Mouse (Mus musculus): Measurements from ENCODE around the gene Epha8.

Epha8 gene

DNA sequence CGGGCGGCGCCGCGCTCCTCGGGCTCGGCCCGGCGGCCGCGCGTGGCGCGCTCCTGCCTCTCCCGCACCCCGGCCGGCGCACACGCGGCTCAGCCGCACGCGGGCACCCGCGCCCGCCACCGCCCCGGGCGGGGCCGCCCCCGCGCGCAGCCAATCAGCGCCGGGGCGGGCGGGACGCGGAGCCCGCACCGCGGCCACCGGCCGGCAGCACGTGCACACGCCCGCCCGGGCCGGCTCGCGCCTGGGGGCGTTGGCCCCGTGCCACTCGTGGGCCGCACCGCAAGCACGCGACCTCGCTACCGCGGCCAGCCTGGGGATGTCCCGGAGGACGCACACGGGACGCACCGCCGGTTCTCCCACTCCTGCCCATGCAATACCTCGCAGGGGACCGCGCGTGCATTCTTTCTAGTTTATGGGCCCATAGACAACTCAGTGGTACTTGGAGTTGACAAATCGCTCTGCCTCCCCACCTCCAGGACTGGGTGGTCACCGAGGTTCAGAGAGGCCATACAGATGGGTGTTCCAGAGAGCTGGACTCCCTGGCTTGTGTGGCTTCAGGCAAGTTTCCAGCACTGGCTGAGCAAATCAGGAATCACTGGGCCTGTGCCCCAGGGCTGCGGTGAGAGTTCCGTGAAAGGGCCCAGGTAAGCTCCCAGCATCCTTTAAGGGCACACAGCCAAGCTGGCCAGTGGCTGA, at the start of gene Epha8:
Gene Epha8 (minus strand): TSS at position 66 of the 696 bp plus-strand sequence.
- peak; percentile 44 to 77 for DNase-seq

DNA sequence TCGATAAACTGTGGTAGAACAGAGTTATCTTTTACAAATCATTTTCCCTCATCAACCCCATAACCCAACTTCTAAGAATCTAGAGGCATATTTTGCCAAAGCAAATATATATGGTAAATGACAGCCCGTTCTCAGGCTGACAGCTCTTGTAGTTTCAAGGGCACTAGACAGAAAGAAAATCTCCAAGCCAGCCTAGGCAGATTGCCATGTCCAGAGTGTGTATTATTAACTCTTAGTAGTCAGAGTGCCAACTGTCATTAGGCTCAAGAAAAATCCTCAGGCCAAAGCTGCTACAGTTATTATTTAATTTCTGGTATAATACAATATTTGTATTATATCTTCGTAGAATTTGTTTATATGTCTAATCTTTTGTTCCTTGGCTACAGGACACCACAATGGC, 45.2 kb upstream of the Epha8 start:
- no peak for DNase-seq

DNA sequence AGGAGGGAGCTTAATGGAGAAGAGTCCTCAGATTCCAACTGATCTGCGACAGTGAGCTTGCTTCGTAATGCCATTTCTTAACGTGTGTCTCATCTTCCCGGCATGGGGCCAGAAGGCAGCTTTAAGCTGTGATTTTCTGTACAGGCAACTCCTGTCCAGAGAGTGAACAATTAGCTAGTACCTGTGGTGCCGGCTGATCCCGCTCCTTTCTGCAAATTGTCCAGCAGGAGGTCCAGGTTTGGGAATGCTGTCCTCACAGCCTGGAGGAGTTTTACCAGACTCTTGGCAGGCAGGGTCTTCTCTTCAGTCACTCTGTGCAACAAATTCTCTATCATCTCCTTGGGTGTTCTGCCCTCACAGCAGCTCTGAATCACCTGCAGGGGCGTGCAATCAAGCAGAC, 44.4 kb upstream of the Epha8 start:
- DNase-seq: no peak

DNA sequence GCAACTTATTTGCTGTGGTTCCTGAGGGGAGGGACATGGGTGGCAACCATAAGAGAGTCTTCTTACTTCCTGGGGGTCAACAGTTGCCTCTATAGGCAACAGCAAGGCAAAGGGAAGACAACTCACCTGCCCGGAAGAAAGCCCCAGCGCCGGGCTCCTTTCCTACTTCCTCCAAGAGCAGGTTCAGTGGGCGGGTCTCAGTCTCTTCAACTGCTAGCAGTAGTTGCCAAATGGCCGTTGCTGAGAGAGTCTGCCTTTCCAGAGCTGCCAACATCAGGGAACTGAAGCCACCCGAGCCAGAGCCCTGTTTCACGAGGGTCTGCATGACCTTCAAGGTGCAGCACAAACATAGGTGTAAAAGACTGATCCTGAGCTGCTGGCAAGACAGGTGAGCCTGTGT, 41.8 kb upstream of the Epha8 start:
- no peak for DNase-seq

DNA sequence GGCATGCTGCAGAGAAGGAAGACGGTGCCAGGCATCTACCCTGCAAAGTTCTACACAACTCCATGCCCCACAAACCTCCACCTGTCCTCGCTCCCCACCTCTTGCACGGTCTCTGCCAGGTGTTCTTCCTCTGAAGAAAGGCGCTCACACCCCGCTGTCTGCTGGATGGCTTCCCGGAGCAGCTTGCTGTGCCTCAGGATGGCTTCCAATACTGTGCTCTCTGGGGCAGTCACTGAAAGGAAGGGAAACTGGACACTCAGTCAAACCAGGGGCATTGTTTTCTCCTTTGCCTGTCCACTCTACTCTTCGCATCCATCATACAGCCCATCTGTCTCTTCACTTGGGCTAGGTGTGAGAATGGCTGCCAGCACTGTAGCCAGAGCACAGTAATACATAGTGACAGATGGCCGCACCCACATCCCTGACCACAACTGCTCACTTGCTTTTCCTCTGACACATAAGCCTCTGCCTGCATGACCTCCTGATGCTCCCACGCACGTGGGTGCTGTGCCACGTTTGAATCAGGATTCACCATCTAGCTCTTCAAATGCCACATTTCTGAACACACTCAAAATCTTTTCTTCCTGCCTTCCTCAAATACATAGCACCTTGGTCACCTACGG, 41.2 kb upstream of the Epha8 start:
- DNase-seq: peak; percentile 84

DNA sequence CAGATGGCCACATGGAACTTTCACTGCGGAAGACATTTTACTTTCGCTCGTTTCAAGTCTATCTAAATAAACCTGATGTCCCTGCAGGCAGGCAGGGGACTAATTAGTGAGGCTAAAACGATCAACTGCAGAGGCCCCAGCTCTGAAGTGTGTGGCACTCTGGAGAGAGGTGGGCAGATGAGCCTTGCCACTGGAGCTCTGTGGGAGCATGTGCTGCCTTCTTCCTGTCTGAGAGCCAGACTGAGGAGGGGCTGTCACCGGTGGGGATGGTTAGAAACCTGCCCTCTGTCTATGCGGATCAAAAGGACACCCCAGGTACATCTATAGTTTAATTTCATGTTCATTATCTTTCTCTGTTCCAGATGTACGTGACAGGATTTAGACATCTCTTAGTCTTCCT, 40.3 kb upstream of the Epha8 start:
- DNase-seq: no peak

DNA sequence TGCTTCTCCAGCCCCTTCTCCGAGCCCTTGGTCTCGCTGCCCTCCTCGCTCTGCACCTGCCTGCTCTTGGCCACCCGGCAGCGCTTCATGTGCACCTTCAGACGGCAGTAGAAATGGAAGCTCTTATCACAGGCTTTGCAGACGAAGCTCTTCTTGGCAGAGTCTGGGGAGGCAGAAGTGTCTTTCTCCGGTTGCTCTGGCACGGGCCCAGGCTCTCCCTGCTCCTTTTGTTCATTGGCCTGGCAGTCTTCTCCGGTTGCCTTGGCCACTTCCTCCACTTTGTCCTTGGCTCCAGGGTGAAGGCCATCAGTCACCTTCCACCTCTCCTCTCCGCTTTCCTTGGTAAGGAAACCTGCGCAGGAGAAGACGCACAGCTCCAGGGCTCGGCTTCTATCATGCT, 38.7 kb upstream of the Epha8 start:
- peak; percentile 71 to 72 for DNase-seq

DNA sequence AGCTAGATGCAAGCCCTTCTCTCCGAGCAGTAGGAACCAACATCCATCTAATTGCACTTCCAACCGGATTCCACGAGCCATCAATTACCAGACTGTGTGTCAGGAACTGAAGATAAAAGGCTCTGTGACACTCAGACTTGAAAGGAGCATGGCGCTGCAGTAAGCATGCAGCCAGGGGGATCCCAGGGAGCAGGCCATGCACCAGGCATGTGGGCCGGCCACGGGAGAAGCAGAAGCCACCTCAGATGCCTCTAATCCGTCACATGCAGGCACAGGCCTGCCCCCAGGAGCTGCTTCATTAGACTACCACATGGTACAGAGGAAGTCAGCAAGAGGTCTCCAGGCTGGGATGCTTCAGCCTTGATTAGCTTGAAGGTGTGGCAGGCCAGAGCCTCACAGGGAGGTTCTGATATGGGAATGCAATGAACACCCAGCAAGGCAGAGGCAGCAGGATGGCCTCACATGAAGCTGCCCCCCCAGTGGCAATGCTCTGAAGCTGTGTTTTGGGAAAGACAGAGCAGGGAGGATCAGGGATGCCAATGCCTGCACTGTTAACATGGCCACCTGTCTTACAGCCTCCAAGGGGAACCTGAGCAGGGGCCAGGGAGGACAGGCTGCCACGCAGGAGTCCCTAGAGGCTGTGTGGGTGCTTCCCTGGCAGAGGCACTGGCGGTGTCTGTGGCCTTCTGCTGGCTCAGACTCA, 25.5 kb upstream of the Epha8 start:
- DNase-seq: no peak

DNA sequence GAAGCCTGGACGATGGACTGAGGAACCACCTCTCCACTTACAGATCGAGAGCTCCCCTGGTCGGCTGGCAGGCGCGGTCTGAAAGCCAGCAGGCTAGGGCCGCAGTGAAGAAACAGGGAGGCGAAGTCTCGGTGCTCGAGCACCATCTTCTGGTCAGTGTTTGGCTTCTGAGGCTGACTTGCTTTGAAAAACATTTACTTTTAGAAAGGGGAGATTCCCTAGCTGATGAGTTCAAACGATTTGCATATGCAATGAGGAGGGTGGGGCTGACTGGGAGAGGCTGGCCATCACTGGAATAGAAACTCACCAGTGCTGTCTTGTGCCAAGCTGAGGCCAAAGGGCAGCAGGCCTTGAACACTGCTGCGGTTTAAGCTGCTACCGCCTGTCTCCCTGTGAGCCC, 24.7 kb upstream of the Epha8 start:
- DNase-seq: peak; percentile 74 to 77

DNA sequence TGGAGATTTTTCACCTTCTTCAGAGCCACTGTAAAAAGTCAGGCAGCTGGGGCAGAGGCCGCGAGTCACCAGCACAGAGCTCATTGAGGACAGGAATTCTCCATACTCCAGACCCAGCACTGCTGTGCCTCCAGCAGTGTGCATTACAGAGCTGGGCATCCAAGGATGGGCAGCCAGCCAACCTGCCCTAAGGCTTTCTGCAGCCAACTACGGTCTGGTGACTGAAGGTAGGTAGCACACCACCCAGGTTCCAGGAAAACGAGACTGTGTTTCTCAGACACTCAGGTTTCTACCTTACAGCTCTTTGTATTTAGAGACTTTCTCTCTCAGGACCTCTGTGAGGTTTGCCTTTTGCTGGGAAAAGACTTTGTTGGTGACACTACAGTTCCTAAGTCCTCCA, 24.3 kb upstream of the Epha8 start:
- peak; percentile 37 to 57 for DNase-seq

DNA sequence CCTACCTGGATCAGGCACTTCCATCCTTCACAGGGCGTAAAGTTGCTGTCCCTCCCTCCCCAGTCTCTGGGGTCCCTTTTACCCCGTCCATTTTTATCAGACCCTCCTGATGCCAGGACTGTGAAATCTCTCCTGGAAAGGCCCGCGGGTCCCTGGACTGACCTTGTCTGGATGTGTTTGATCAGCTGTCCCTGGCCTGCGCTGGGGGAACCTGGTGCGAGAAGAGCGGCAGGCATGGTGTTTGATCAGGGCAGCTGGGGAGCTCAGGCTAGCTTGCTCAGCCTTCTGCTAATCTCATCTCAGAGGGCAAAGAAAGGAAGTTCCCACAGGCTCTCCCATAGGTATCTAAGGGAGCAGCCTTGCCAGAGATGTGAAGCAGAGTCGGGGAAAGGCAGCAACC, 20.6 kb upstream of the Epha8 start:
- DNase-seq: no peak

DNA sequence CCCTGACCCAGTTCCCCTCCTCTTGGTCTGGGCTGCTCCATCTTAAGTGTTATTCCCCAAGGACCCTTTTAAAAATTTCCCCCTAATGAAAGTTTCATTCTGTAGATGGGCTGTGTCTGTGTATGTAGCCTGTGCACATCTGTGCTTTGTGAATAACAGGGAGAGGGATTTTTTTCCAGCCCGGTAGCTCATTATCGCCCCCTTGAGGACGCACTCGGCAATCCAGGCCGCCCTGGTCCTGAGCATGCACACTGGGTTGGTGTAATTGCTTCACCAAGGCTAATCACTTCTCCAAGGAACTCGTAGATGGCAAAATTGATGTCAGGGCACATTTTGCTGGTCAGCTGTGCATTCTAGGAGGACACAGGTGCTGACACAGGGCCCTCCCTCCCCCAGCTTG, 14.3 kb upstream of the Epha8 start:
- DNase-seq: peak; percentile 56 to 68

DNA sequence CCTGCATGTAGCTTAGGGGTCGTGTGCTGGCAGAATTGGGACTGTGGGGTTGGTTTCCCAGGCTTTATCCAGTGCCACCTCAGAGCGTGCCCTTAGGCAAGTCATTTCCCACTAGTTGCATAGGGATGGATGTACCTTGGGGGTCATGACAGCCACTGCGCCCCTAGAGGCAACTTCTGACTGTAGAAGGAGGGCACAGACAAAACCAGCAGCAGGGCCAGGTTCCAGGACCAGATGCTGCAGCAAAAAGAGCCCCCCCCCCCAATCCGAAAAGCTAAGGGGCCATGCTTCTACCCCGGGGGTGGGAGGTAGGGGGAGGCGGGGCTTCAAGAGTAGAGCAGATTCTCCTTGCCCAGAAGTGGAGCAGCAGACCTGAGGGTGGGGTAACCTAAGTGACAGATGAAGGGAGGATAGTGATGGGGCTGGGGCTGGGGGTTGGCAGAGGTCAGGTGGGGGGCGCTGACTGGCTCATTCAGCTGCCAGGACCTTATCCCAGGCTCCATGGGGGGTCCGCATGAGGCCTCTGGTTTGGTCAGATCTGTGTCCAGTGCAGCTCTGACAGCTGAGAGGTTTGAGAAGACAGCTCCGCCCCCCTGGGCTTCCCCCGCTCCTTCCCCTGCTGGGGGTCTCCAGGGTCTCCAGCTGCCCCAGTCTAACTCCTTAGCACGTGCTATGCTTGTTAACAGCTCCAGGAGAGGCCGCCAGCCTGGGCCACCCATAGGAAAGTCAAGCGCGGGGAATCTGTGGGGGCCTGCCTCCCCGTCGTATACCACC, 13.1 kb upstream of the Epha8 start:
- DNase-seq: no peak

DNA sequence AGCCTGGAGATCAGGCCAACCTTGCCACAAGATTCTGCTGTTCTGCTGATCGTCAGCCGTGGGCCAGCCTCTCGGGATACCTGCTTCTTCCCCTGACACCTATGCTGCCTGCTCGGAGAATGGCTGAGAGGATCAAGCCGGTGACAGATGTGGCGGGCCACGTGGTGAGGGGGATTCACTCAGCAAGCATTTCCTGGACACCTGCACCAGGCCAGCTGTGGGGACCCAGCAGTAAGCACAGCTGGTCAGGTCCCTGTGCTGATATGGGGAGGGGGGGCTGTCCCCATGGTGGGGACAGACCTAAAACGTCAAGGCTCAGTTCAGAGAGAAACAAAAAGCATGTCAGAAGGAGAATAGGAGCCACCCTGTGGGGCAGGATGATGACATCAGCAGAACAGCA, 12.5 kb upstream of the Epha8 start:
- DNase-seq: no peak

DNA sequence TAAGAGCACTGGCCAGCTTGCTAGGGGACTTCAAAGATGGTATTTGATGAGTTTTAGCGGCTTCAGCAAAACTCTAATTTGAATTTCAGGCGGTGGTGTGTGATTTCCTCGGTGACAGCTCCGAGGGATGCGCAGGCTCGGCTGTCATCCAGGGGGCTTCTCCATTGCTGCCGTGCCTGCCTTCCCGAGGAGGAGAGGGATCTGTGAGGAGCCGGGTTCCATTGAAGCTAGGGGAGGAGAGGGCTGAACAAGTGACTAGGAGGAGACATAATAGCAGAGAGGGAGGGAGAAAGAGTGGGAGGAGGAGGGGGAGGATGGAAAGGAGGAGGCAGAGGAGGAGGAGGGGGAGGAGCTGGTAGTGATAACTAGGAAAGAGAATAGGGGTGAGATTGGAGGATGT, 10.9 kb upstream of the Epha8 start:
- DNase-seq: no peak

DNA sequence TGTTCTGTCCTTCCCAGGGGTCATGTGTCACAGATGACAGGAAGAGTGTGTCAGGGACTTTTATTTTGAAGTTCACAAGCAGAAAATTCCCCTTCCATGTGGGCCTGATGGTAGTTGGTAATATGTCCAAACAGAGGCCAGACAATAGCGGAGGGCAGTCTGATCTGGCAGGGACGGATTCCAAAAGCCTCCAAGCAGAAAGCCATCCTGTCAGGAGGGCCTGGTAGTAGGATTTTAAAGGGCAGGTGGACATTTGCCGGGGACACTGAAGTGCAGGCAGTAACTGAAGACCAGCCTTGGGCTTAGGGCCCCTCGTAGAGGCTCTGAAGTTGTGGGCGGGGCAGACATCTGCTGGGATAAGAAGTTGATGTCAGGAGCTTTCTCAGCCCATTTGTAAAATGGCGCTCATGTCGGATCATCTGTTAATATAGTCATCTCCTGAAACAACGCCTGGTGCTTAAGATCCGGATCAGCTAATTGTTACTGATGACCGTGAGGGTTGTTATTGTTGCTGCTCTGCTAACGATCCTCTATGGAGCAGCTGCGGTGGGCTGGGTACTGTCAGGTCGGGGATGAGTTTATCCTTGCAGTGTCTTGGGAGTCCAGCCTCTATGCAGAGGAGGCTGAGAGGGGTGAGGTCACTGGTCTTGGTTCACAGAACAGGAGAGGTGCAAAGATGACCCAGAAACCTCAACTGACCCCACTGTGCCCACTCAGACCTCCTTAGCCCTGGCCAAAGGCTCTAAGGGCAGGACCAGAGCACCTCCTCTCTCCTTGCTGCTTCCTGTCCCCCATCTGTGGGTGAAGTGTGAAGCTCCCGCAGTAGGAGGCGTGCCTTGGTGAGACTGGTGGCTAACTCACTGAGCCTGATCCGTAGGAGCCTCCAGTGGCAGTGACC, 10.1 kb upstream of the Epha8 start:
- no peak for DNase-seq

DNA sequence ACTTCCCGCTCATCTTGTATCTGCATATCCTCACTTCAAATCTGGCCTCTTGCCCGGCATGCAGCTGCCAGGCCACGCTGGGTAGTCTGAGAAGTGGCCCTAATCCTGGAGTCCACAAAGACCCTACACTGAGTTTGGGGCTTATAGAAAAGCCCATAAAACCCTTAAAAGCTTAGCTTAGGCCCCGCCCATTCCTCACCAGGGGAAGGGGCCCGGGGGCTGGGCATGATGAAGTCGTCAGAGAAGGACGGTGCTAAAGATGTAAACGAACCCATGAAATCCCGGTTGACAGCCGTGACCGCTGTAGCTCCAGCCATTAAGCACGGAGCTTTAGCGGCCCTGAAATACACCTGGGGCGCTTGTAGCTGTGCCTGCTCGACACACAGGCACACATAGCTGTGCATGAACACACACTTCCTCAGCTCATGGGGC, 8.4 kb upstream of the Epha8 start:
- DNase-seq: no peak

DNA sequence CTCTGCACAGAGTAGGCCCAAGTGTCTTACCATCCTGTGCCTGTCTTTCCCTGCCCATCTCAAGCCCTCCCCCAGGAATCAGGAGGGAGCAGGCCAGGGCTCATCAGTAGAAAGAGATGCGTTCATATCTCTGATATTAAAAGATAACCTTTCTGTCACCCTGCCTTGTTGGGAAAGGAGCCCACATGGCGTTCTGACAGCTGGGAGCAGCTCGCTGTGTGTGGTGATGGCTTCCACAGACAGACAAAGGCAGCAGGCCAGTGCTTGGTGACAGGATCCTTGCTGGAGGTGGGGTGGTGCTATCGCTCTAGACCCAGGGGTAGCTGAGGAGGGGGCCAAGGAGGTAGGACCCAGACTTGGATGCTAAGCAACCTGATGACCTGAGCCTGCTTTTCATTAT, 5.8 kb upstream of the Epha8 start:
- no peak for DNase-seq

DNA sequence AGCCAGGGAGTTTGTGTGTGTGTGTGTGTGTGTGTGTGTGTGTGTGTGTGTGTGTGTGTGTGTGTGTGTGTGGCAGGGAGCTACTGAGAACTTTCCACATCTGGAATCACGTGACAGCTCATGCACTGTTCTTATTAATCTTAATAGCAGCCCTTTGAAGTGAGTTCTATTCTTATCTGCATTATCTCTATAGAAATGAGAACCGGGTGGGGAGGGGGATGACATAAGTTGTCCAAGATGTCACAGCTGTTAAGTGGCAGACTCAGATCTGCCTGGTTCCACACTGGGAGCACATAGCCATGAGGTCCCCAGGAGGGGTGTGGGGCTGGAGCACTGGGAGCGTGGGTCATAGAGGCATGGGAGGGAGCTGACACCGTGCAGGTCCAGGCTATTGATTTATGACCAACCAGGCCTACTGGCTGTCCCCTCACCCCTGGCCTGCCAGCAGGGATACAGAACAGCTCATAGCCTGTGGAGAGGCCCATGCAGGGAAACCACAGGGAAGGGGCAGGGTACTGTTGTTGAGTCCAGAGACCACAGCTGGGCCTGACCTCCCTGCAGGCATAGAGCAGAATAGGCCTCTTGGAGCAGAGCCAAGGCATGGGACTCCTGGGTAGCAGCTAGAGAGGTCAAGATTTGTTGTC, 5.1 kb upstream of the Epha8 start:
- DNase-seq: no peak

DNA sequence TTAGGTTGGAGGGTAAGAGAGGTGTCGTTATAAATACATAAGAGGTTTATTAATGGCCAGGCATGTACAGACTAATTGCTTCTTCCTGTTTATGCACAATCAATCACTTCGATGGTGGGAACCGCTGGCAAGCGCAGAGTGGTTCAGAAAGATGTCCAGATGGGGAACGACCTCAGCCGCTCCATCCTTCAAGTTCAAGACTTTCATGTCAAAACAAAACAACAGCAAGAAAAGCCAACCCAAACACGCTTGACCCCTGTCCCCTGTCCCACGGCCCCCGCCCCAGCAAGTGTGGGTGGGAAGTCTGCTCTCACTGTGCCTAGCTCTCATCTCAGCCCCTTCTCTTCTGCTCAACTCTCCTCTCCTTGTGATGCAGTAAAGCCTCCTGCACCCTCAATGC, 4.0 kb upstream of the Epha8 start:
- DNase-seq: no peak

DNA sequence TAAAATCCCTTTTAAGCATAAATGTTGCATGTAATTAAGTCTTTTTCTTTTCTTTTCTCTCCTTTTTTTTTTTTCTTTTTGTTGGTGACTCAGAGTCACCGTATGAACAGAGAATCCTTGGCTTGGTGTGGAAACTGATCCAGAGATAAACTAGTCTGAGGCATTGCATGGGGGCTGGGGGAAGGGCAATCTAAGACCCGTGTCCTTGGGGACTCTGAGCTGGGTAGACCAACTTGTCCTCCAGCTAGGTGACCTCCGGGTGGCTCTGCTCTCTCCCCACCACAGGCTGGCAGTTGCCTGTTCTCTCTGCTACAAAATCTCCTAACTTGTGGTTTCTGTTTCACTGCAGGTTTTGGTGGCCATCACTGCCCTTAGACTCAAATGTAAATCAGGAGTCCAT, 3.5 kb upstream of the Epha8 start:
- DNase-seq: no peak

DNA sequence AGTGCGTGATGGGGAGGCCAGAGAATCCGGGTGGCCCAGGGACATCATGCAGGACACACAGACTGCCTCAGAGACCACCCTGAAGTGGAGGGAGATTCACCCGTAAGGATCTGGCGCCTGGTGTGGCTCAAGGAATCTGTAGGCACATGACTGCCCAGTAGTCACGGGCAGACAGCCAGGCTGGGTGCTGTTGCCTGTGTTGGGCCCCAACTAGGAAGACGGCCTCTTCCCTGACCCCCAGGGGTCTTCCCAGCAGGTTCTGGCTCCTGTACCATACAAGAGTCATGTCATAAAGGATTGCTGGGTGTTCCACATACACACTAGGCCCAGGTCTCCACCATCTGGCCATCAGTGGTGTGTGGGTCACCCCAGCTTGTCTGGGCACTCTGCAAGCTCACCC, 2.1 kb downstream of the Epha8 start:
- peak in 1 of 2 experiments; percentile 38 for DNase-seq

Data from cerebellum, adult 18-20 months (tissue).